Mouse (Mus musculus) testis, adult 2 months (tissue): ENCODE results near the gene Nuak1.

Experiments
- CTCF ChIP-seq: fragments of 200-500 bp; IDR thresholded peaks from 2 replicates; pipeline ENCODE4 v1.5.1; 2012; ENCODE audit warnings: low read depth, mild to moderate bottlenecking, inconsistent platforms, low read length, moderate library complexity; ENCODE audit not compliant: control insufficient read depth, insufficient read depth, insufficient replicate concordance
- POLR2A ChIP-seq: fragments of 200-500 bp; IDR thresholded peaks from 2 replicates; pipeline ENCODE4 v1.6.1; 2012; ENCODE audit warnings: low read depth, mild to moderate bottlenecking, inconsistent platforms, low read length, moderate library complexity; ENCODE audit not compliant: control insufficient read depth

DNA sequence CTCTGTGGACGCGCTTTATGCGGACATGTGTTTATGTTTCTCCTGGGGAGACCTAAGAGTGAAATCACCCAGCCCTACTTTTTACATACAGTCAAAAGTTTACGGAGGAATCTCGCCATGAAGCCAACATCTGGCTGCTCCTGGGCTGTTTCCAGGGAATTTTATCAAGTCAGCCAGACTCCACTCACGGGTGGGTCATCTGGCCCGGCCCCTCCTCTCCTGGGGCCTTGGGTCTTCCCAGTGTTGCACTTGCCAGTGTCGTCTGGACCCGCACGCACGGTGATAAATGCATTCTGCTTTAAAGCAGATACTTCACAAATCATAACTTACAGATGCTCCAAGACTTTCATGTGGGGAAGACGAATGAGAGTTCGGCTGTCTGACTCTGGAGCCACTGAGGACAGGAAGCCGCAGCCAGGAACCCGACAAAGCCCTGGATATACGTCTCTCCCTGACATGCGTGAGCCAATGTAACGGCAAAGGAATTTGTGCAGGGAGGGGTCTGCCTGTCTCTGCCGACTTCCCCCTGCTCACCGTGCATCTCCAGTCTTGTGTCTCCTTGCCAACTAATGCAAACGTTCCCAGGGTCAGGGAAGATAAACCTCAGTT lies 7.1 kb downstream of the Nuak1 start:
- no peak for TF ChIP-seq POLR2A
- TF ChIP-seq CTCF = no peak
